Mouse (Mus musculus) cerebellum, postnatal 4 days (tissue): Measurements from ENCODE around the gene BC052040.

ENCODE experiments used
- DNase-seq, 2 experiments: peaks; one replicate each; pipeline ENCODE4 v3.0.0; 2022; ENCODE audit warnings: low spot score in 2 of 2, mixed read lengths in 1 of 2

BC052040 gene

GRCm38 (mm10) chr2:115601280-115601679, 19.8 kb downstream of the BC052040 start:
- no peak for DNase-seq

DNA sequence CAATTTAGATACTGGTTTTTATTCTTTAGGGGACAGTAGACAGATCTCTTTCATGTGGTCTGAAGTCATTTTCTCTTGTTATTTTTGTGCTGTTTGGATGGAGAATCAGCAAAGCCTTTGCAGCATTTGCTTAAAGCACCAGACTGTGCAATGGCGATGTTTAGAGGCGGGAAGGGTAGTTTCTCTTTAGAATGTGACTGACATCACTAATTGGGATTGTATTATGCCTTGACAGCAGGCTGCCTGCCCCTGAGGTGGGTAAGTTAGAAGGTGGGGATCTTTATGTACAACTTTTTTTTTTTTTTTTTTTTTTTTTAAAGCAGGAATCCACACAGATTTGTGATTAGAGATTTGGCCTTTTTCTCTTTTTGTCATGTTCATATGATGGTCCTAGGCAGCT, 20.6 kb downstream of the BC052040 start:
- no peak for DNase-seq

DNA sequence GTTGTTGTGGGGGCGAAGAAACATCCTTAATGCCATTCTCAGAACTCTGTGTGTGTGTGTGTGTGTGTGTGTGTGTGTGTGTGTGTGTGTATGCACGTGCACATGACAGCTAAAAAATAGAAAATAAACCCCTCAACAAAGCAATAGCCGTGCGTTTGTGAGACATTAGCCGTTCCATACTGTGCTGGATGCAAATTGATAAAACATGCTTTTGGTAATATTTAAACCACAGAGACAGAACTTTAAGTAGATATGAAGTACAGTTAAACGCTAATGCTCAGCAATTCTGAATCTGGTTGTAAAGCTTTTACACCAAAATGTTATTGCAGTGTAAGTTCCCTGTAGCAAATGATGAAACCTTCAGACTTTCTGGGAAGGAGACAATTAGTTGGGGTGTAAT, 22.6 kb downstream of the BC052040 start:
- DNase-seq: no peak

- no peak for DNase-seq
These were observed 24.4 kb downstream of the BC052040 start for GRCm38 (mm10) chr2:115605829-115606336.

GRCm38 (mm10) chr2:115609020-115609419, 27.5 kb downstream of the BC052040 start:
- no peak for DNase-seq

DNA sequence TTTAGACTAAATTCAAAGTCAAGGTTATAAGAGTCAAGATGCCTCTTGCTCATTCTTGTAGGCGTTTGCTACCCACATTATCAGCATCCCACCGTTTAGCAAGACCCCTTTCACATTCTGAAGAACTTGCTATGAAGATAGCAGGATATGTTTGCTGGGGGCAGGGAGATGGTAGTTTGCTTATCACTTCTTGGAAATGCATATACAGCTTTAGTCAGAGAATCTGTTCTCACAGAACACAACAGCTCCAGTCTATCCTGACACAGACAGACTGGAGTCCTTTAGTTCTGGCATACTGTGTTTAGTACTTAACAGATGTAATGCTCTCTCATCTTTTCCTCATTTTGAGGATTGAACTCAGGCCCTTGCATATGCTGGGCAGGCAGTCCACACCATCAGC, 28.6 kb downstream of the BC052040 start:
- no peak for DNase-seq

- no peak for DNase-seq
These were observed 29.0 kb downstream of the BC052040 start for GRCm38 (mm10) chr2:115610503-115610902.

GRCm38 (mm10) chr2:115613830-115614520, 32.5 kb downstream of the BC052040 start:
- DNase-seq: no peak

- DNase-seq: no peak
These were observed 47.0 kb downstream of the BC052040 start for GRCm38 (mm10) chr2:115628471-115628870.

GRCm38 (mm10) chr2:115631031-115631434, 49.5 kb downstream of the BC052040 start:
- DNase-seq: no peak

- DNase-seq: no peak
These were observed 50.3 kb downstream of the BC052040 start for GRCm38 (mm10) chr2:115631826-115632225.

DNA sequence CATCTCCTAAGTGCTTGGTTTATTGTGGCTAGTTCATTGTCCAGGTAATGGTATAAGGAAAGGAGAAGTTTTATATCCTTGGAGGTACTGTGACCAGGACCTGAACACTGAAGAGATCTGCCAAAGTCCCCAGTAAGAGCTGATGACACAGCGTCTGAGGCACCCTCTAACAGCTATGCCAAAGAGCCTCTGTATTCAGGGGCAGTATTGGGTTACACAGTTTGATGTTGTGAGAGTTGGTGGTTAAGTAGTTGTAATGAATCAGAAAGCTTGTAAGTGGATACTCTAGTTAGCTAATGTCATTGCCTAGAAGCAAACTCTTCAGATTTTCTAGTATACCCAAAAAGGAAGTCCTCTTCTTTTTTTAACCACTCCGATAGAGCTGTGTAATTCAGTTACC, 68.7 kb downstream of the BC052040 start:
- no peak for DNase-seq

GRCm38 (mm10) chr2:115659712-115660111, 78.2 kb downstream of the BC052040 start:
- no peak for DNase-seq

- no peak for DNase-seq
These were observed 79.0 kb downstream of the BC052040 start for GRCm38 (mm10) chr2:115660213-115661120.

DNA sequence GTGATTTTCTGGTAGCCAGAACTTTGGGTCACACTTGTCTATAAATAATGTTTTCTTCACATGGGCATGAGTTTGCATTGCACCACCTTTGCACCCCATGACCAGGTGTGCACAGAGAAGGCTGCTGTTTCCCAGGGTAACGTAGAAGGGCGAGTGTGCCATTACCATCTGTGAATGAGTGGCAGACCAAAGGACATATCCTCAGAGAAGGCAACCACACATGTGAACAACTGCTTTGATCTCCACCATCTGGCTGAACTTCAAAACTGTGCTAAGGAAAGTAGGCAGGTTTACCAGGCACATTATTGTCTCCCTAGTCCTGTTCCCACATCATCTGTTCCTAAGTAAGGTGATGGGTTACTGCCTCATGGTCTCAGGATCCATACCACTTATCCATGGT, 86.0 kb downstream of the BC052040 start:
- DNase-seq: no peak

DNA sequence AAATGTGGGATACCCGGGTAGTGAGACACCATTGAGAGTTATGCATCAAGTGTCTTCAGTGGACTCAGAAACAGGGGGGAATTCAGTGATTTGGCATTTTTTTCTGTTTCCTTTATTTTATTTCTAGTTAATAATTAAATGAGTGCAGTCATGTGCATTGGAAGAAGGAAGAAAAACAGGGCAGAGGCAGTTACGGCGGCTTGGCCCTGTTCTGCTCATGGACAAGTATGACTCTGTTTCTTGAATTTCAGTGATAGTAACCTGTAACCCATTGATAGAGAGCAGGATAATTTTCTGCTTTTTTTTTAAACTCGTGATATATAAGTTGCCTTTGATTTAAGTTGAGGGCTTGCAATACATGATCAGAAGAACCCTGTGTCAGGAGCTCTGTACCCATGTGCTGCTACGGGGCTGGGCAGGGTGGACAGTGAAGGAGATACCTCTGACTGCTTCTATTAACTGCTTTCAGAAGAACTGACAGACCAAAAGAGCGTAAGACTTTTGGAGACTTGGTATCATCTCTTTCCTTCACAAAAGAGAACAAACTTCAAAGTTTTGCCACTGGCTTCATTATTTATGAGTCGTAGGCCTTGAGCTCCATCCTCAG, 91.6 kb downstream of the BC052040 start:
- DNase-seq: no peak

DNA sequence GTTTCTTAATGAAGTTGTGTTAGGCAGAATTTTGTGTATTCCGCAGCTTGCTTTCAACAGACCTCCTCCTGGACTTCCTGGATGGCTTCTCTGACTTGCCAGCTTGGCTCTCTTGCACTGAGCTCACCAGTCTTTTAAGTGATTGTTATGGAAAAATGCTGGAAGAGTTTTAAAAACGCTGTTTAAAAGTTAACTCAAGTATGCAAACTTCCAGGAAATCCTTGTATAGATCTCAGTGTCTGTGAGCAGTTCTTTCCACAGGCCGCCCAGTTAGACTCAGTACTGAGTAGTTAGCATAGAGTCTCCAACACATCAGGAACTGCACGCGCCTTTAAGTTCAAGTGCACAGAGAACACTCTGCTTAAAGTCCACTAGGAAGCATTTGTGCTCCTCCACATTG, 97.3 kb downstream of the BC052040 start:
- no peak for DNase-seq

DNA sequence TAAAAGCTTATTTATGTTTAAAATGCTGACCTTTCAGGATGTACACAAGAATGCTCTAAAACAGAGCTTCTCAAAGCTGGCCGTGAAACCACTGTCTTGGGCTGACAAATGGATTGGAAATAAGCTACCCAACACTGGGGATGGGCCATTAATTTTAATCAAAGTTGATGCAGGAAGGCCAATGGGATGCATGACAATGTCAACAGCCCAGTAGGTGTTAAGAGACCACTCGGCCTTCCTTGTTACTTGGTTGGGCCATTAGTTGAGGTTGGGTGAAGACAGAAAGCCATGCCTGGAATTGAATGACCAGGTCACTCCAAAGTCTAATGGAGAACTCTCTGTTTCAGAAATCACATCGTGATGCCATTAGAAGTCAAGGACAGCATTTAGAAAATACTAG, 103.7 kb downstream of the BC052040 start:
- no peak for DNase-seq

DNA sequence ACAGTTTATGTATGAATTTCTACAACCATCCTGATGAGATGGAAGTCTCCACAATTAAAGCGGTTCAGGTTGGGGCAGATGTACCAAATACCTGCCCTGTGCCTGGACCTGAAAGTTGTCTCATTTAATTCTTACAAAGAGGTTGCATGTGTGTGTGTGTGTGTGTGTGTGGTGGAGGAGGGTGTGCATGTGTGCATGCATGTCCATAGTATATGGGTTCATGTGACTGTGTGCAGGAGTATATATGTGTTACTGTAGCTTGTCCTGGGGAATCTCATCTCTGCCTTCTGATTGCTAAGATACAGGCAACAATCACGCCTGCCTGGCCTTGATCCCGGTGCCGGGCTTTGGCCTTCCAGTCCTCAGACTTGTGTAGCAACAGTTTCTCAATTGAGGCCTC, 106.1 kb downstream of the BC052040 start:
- no peak for DNase-seq

GRCm38 (mm10) chr2:115688282-115688681, 106.8 kb downstream of the BC052040 start:
- DNase-seq: no peak

DNA sequence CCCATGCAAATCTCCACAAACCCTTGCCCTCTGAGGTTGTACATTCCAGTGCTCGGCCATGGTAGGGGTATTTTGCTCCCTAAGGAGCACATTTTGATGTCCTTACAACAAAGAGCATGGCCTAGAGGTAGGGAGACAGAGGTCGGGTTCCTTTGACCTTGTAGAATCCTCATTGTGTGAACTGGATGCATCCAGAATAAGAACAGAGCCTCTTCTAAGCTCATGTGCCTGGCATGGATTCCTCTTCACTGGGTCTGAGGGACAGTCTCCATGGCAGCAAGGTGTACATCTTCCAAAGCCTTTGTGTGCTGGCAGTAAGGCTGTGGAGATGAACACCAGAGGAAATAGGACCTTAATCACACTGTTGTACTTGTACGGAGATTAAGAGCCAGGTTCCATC, 112.3 kb downstream of the BC052040 start:
- no peak for DNase-seq

- no peak for DNase-seq
These were observed 112.9 kb downstream of the BC052040 start for GRCm38 (mm10) chr2:115694386-115694785.
